Mouse (Mus musculus) megakaryocyte, embryonic 14.5 days (primary cell): ENCODE measurements around the gene Tpst2. TPM values are rescaled to one million over a fixed set of nuclear protein-coding genes. Genes with fewer than 3 reads are reported as not detected.

Experiments used
- H3K27me3 ChIP-seq: replicated peaks from 2 replicates; pipeline ENCODE3; 2012; ENCODE audit warnings: inconsistent platforms
- H3K36me3 ChIP-seq: replicated peaks from 2 replicates; pipeline ENCODE3; 2012; ENCODE audit warnings: low read length, inconsistent platforms, mixed read lengths
- H3K4me1 ChIP-seq: 2 replicates; pipeline ENCODE4 v1.6.1; 2012; ENCODE audit warnings: inconsistent platforms
- H3K4me3 ChIP-seq: replicated peaks from 2 replicates; pipeline ENCODE3; 2012; ENCODE audit warnings: moderate library complexity, mild to moderate bottlenecking, inconsistent platforms
- H3K9me3 ChIP-seq: 2 replicates; pipeline ENCODE4 v1.6.1; 2012; ENCODE audit warnings: inconsistent platforms
- FLI1 ChIP-seq: IDR thresholded peaks from 2 replicates; pipeline ENCODE4 v1.6.1; 2012; ENCODE audit warnings: low read length, inconsistent platforms, mixed read lengths
- GATA1 ChIP-seq: IDR thresholded peaks from 3 replicates; pipeline ENCODE4 v1.6.1; 2012; ENCODE audit warnings: mixed read lengths, low read length, inconsistent platforms, borderline replicate concordance
- polyA plus RNA-seq: library from polyadenylated mRNA; stranded (reverse); fragments of >175 nt; gene quantifications from 2 replicates; pipeline ENCODE4 v1.2.3, GENCODE M21; 2012; ENCODE audit warnings: low replicate concordance; ENCODE audit not compliant: insufficient read depth

Tpst2 gene
- 299 and 479 TPM in 2 replicates for polyA plus RNA-seq

- peaks cover 84% of the 10 kb centered on the region for H3K4me1 ChIP-seq
- TF ChIP-seq GATA1 (no peak), FLI1 (no peak)
- no peaks in the 10 kb centered on the region for H3K27me3 ChIP-seq
- H3K9me3 ChIP-seq: no peaks in the 10 kb centered on the region
- H3K4me3 ChIP-seq: peak within 1 kb of the TSS; percentile 97
- H3K36me3 ChIP-seq: peaks cover 35% of the 10 kb centered on the region
Measured at GRCm38 (mm10) chr5:112276267-112276873, at the start of gene Tpst2. Tpst2 (plus strand) TSS chr5:112276691.

GRCm38 (mm10) chr5:112227354-112227753 is 49.1 kb upstream of the Tpst2 start:
- H3K4me3 ChIP-seq: peak overlapping the region; percentile 75
- H3K36me3 ChIP-seq: no peaks in the 10 kb centered on the region
- peaks cover 97% of the 10 kb centered on the region for H3K27me3 ChIP-seq
- no peak for TF ChIP-seq FLI1
- no peak for TF ChIP-seq GATA1
- H3K9me3 ChIP-seq: peaks cover 23% of the 10 kb centered on the region
- peaks cover 26% of the 10 kb centered on the region for H3K4me1 ChIP-seq

GRCm38 (mm10) chr5:112227898-112228239 is 48.6 kb upstream of the Tpst2 start:
- Histone ChIP-seq H3K9me3 (peaks cover 18% of the 10 kb centered on the region; the same call in 1 of the 2 replicates), H3K27me3 (peaks cover 95% of the 10 kb centered on the region), H3K4me1 (peaks cover 26% of the 10 kb centered on the region), H3K36me3 (no peaks in the 10 kb centered on the region), H3K4me3 (peak overlapping the region; percentile 72)
- TF ChIP-seq GATA1 (no peak), FLI1 (no peak)

- H3K4me1 ChIP-seq: peaks cover 26% of the 10 kb centered on the region
- H3K4me3 ChIP-seq: peak overlapping the region; percentile 72
- H3K36me3 ChIP-seq: no peaks in the 10 kb centered on the region
- H3K27me3 ChIP-seq: peaks cover 92% of the 10 kb centered on the region
- peaks cover 18% of the 10 kb centered on the region; the same call in 1 of the 2 replicates for H3K9me3 ChIP-seq
- no peak for TF ChIP-seq FLI1
Measured at GRCm38 (mm10) chr5:112228240-112229076, 48.0 kb upstream of the Tpst2 start.

- H3K27me3 ChIP-seq: peaks cover 69% of the 10 kb centered on the region
- peaks cover 38% of the 10 kb centered on the region for H3K4me1 ChIP-seq
- H3K36me3 ChIP-seq: no peaks in the 10 kb centered on the region
- TF ChIP-seq GATA1: no peak
- TF ChIP-seq FLI1: no peak
- H3K4me3 ChIP-seq: no peak overlapping the region
- peaks cover 29% of the 10 kb centered on the region for H3K9me3 ChIP-seq
Measured at GRCm38 (mm10) chr5:112235806-112236205, 40.7 kb upstream of the Tpst2 start.

GRCm38 (mm10) chr5:112236631-112237030 is 39.9 kb upstream of the Tpst2 start:
- Histone ChIP-seq H3K27me3 (peaks cover 61% of the 10 kb centered on the region), H3K4me1 (peaks cover 46% of the 10 kb centered on the region), H3K4me3 (no peak overlapping the region), H3K36me3 (no peaks in the 10 kb centered on the region), H3K9me3 (peaks cover 26% of the 10 kb centered on the region)
- no peak for TF ChIP-seq FLI1
- no peak for TF ChIP-seq GATA1

GRCm38 (mm10) chr5:112237439-112237838 is 39.1 kb upstream of the Tpst2 start:
- Histone ChIP-seq H3K4me1 (peaks cover 54% of the 10 kb centered on the region), H3K9me3 (peaks cover 23% of the 10 kb centered on the region), H3K27me3 (peaks cover 53% of the 10 kb centered on the region), H3K36me3 (no peaks in the 10 kb centered on the region), H3K4me3 (no peak overlapping the region)
- TF ChIP-seq GATA1 (no peak), FLI1 (no peak)

- no peak overlapping the region for H3K4me3 ChIP-seq
- H3K4me1 ChIP-seq: peaks cover 60% of the 10 kb centered on the region
- TF ChIP-seq FLI1 (no peak), GATA1 (no peak)
- H3K9me3 ChIP-seq: peaks cover 29% of the 10 kb centered on the region
- peaks cover 50% of the 10 kb centered on the region for H3K27me3 ChIP-seq
- H3K36me3 ChIP-seq: peaks cover 4% of the 10 kb centered on the region
Measured at GRCm38 (mm10) chr5:112237866-112238570, 38.5 kb upstream of the Tpst2 start.

GRCm38 (mm10) chr5:112238781-112239482 is 37.6 kb upstream of the Tpst2 start:
- no peak for TF ChIP-seq GATA1
- Histone ChIP-seq H3K27me3 (peaks cover 45% of the 10 kb centered on the region), H3K4me1 (peaks cover 69% of the 10 kb centered on the region), H3K36me3 (peaks cover 13% of the 10 kb centered on the region), H3K4me3 (no peak overlapping the region), H3K9me3 (peaks cover 33% of the 10 kb centered on the region)

- peaks cover 80% of the 10 kb centered on the region for H3K4me1 ChIP-seq
- H3K27me3 ChIP-seq: peaks cover 33% of the 10 kb centered on the region
- peak overlapping the region; percentile 85 for H3K4me3 ChIP-seq
Measured at GRCm38 (mm10) chr5:112240761-112241160, 35.7 kb upstream of the Tpst2 start.

More at GRCm38 (mm10) chr5:112240761-112241160, 35.7 kb upstream of the Tpst2 start:
- no peak for TF ChIP-seq FLI1
- no peak for TF ChIP-seq GATA1
- Histone ChIP-seq H3K36me3 (peaks cover 29% of the 10 kb centered on the region), H3K9me3 (peaks cover 40% of the 10 kb centered on the region)
